Mouse (Mus musculus): ENCODE data around the gene 4931428L18Rik.
A peak's percentile ranks its signal among the peaks of the same experiment; 100 is the strongest.

The 4931428L18Rik gene

GRCm38 (mm10) chr1:31222564-31222963, at the start of gene 4931428L18Rik, which contains the start of gene Pih1d3:
TSS of gene 4931428L18Rik (minus strand) at chr1:31222684.
TSS of gene Pih1d3 (plus strand) at chr1:31222838.
- no peak for DNase-seq (ENCODE audit: low spot score)

GRCm38 (mm10) chr1:31260218-31260923, 37.9 kb upstream of the 4931428L18Rik start:
- no peak for DNase-seq (ENCODE audit: low spot score)

GRCm38 (mm10) chr1:31233319-31234036, 11.0 kb upstream of the 4931428L18Rik start:
- DNase-seq (ENCODE audit: low spot score), result no peak

GRCm38 (mm10) chr1:31220599-31221250, 1.8 kb downstream of the 4931428L18Rik start:
- DNase-seq (ENCODE audit: low spot score), result no peak

- no peak for DNase-seq (ENCODE audit: low spot score)
Measured at GRCm38 (mm10) chr1:31214831-31215230, 7.7 kb downstream of the 4931428L18Rik start.

GRCm38 (mm10) chr1:31210144-31210543, 12.3 kb downstream of the 4931428L18Rik start:
- DNase-seq (ENCODE audit: low spot score), result no peak

GRCm38 (mm10) chr1:31205770-31206169, 16.7 kb downstream of the 4931428L18Rik start:
- no peak for DNase-seq (ENCODE audit: low spot score)

GRCm38 (mm10) chr1:31205346-31205745, 17.1 kb downstream of the 4931428L18Rik start:
- no peak for DNase-seq (ENCODE audit: low spot score)

- DNase-seq (ENCODE audit: low spot score), result no peak
Measured at GRCm38 (mm10) chr1:31203771-31204170, 18.7 kb downstream of the 4931428L18Rik start.

GRCm38 (mm10) chr1:31196959-31197358, 25.5 kb downstream of the 4931428L18Rik start:
- no peak for DNase-seq (ENCODE audit: low spot score)

GRCm38 (mm10) chr1:31195633-31196032, 26.9 kb downstream of the 4931428L18Rik start:
- no peak for DNase-seq (ENCODE audit: low spot score)

GRCm38 (mm10) chr1:31190237-31190866, 32.1 kb downstream of the 4931428L18Rik start:
- no peak for DNase-seq (ENCODE audit: low spot score)

GRCm38 (mm10) chr1:31178264-31178663, 44.2 kb downstream of the 4931428L18Rik start:
- no peak for DNase-seq (ENCODE audit: low spot score)

GRCm38 (mm10) chr1:31176101-31176500, 46.4 kb downstream of the 4931428L18Rik start, which contains the start of gene Lgsn:
TSS of gene Lgsn (plus strand) at chr1:31176401.
- no peak for DNase-seq (ENCODE audit: low spot score)

GRCm38 (mm10) chr1:31175401-31175800, 47.1 kb downstream of the 4931428L18Rik start:
- no peak for DNase-seq (ENCODE audit: low spot score)

- no peak for DNase-seq (ENCODE audit: low spot score)
Measured at GRCm38 (mm10) chr1:31165326-31166121, 57.0 kb downstream of the 4931428L18Rik start.

GRCm38 (mm10) chr1:31164527-31165189, 57.8 kb downstream of the 4931428L18Rik start:
- no peak for DNase-seq (ENCODE audit: low spot score)

GRCm38 (mm10) chr1:31156884-31157283, 65.6 kb downstream of the 4931428L18Rik start:
- no peak for DNase-seq (ENCODE audit: low spot score)

GRCm38 (mm10) chr1:31156185-31156584, 66.3 kb downstream of the 4931428L18Rik start:
- DNase-seq (ENCODE audit: low spot score), result no peak

- peak; percentile 14 for DNase-seq (ENCODE audit: low spot score)
Measured at GRCm38 (mm10) chr1:31153793-31154349, 68.6 kb downstream of the 4931428L18Rik start.

All from ovary, adult 18-20 months (tissue).